Mouse (Mus musculus) erythroblast, embryonic 14.5 days (primary cell): Measurements from ENCODE around the gene Ppa2.

Experiments used
- GATA1 ChIP-seq: IDR thresholded peaks from 2 replicates; pipeline ENCODE4 v1.6.1; 2012; ENCODE audit warnings: low read length, inconsistent platforms, mixed read lengths
- TAL1 ChIP-seq: IDR thresholded peaks from 3 replicates; pipeline ENCODE4 v1.6.1; 2012; ENCODE audit warnings: low read length, inconsistent platforms, mixed read lengths

- TF ChIP-seq TAL1 (no peak), GATA1 (no peak)
Observed at GRCm38 (mm10) chr3:133321928-133322327, 12.0 kb downstream of the Ppa2 start.
